Mouse (Mus musculus) bone marrow macrophage, adult 2 months (primary cell): ENCODE data around the gene Efna5.

Experiments used
- CTCF ChIP-seq: IDR thresholded peaks from 2 replicates; pipeline ENCODE4 v1.5.1; 2012; ENCODE audit warnings: low read depth, mild to moderate bottlenecking, low read length, moderate library complexity
- POLR2A ChIP-seq: IDR thresholded peaks from 2 replicates; pipeline ENCODE4 v1.6.1; 2012; ENCODE audit warnings: mild to moderate bottlenecking, low read depth, low read length, borderline replicate concordance

- TF ChIP-seq CTCF (no peak), POLR2A (no peak)
Observed at GRCm38 (mm10) chr17:62745286-62745685, 135.8 kb downstream of the Efna5 start.
